Mouse (Mus musculus): Measurements from ENCODE around the gene Prickle2. TPM values are rescaled to one million over a fixed set of nuclear protein-coding genes. Genes with fewer than 3 reads are reported as not detected.

Prickle2 gene
- polyA plus RNA-seq, 1 experiment from 2014 or later, result 11.7 TPM

DNA sequence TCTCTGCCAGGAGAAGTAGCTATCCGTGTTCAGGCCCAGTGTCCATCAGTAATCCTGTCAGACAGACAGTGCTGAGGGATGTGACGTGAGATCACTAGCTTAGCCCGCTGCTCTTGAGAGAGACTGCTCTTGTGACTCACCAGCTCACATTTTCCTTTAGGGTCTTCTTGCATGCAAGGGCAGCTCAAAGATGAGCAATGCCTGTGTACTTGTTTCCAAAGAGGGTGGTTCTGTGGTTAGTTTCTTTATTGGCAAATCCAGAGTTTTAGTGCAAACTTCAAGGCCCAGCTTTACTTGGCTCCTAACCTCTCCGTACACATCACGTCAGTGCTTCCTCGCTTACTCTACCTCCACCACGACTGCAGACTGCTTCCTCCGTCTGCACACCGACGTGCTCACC, 324.9 kb downstream of the Prickle2 start:
- Histone ChIP-seq H3K4me2 (replicated peaks) (no peak overlapping the region), H3K4me3 (no peak overlapping the region), H3K36me3 (peaks cover 7% of the 10 kb centered on the region), H3K27me3 (replicated peaks) (no peaks in the 10 kb centered on the region), H3K4me1 (peaks cover 12% of the 10 kb centered on the region), H3K27ac (no peak overlapping the region), H3K9ac (no peak overlapping the region), H3K9me3 (0 out of 2 replicates have a peak, but pooled peaks cover 4% of the 10 kb centered on the region)
- WGBS, result 86% methylated on average over 10 of the region's 10 CpGs
- ATAC-seq (ENCODE audit: low FRiP score, low read depth), result no peak

GRCm38 (mm10) chr6:92374826-92375225, 331.1 kb downstream of the Prickle2 start:
- Histone ChIP-seq H3K4me1 (no peaks in the 10 kb centered on the region), H3K4me3 (no peak overlapping the region), H3K27ac (no peak overlapping the region), H3K4me2 (replicated peaks) (no peak overlapping the region), H3K9ac (no peak overlapping the region), H3K9me3 (0 out of 2 replicates have a peak, but pooled peaks cover 4% of the 10 kb centered on the region), H3K27me3 (replicated peaks) (no peaks in the 10 kb centered on the region), H3K36me3 (peaks cover 11% of the 10 kb centered on the region)
- 90% methylated on average over 6 of the region's 6 CpGs for WGBS
- no peak for ATAC-seq (ENCODE audit: low FRiP score, low read depth)

DNA sequence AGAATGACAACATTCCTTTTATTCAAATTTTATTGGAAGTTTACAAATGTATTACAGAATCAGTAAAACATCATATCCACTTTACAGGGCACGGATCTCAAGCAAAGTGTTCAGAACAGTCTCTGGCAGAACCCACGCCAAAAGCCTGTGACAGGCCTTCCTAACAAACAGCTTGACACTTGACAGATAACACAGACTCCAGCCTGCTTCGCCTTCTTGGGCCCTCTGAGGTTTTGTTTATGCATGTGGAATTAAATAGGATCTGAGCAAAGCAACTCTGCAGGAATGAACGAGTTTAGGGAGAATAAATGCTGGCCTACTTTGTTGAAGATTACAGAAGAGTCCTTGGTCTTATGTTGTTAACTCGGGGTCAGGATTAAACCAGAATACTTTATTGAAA, 335.1 kb downstream of the Prickle2 start:
- Histone ChIP-seq H3K27me3 (replicated peaks) (no peaks in the 10 kb centered on the region), H3K9ac (no peak overlapping the region), H3K4me3 (no peak overlapping the region), H3K36me3 (peaks cover 3% of the 10 kb centered on the region), H3K9me3 (0 out of 2 replicates have a peak, but pooled peaks cover 7% of the 10 kb centered on the region), H3K27ac (no peak overlapping the region), H3K4me1 (no peaks in the 10 kb centered on the region), H3K4me2 (replicated peaks) (no peak overlapping the region)
- WGBS, result 78% methylated on average over 5 of the region's 5 CpGs
- ATAC-seq (ENCODE audit: low FRiP score, low read depth), result no peak

DNA sequence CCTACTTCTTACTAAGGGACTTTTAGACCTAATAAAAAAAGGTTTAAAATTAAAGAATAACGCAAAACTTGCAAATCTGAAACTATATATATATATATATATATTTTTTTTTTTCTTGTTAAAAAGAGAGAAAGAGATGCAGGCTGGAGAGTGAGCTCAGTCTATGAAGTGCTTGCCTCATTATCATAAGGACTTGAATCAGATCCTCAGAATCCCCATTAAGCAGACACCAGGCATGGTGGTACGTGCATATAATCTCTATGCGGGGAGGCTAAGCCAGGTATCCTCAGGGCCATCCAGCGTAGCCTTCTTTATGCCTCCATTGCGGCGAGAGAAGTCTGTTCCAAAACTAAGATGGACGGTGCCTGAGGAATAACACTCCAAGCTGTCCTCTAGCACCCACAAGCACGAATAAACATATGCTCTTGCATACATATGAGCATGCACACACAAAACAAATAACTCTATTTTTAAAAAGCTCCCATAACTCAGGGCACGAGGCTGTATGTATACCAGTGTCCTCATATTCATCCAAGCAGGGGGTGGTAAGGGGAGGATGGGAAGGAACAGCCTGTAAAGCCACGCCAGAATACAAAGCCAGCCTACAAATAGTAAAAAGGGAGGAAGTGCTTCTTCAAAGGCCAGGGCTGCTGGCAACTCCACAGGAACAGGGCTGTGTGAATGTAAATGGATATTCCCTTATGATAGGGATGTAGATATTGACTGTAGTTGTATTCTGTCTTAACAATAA, 358.5 kb downstream of the Prickle2 start:
- Histone ChIP-seq H3K9ac (no peak overlapping the region), H3K27me3 (replicated peaks) (no peaks in the 10 kb centered on the region), H3K36me3 (no peaks in the 10 kb centered on the region), H3K4me3 (no peak overlapping the region), H3K9me3 (no peaks in the 10 kb centered on the region), H3K4me1 (no peaks in the 10 kb centered on the region), H3K27ac (no peak overlapping the region), H3K4me2 (replicated peaks) (no peak overlapping the region)
- ATAC-seq (ENCODE audit: low FRiP score, low read depth), result no peak
- 74% methylated on average over 10 of the region's 10 CpGs for WGBS

GRCm38 (mm10) chr6:92346729-92347128, 359.2 kb downstream of the Prickle2 start:
- Histone ChIP-seq H3K4me1 (no peaks in the 10 kb centered on the region), H3K36me3 (no peaks in the 10 kb centered on the region), H3K9me3 (no peaks in the 10 kb centered on the region), H3K27ac (no peak overlapping the region), H3K4me2 (replicated peaks) (no peak overlapping the region), H3K9ac (no peak overlapping the region), H3K27me3 (replicated peaks) (no peaks in the 10 kb centered on the region), H3K4me3 (no peak overlapping the region)
- 51% methylated on average over 7 of the region's 7 CpGs for WGBS
- no peak for ATAC-seq (ENCODE audit: low FRiP score, low read depth)

DNA sequence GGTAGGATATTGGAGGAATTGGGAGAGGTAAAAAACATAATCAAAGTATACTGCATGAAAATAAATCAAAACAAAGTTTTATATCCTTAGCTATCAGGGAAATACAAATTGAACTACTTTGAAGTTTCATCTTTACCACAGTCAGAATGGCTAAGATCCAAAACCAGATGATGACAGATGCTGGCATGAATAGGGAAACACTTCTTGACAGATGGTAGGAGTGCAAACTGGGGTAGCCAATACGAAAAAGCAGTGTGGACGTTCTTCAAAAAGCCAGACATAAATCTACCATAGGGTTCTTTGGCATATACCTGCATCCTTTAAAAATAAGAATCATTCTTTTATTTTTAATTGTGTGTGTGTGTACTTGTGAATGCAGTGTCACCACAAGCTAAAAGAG, 360.8 kb downstream of the Prickle2 start:
- Histone ChIP-seq H3K27me3 (replicated peaks) (no peaks in the 10 kb centered on the region), H3K4me1 (no peaks in the 10 kb centered on the region), H3K4me3 (no peak overlapping the region), H3K9me3 (no peaks in the 10 kb centered on the region), H3K4me2 (replicated peaks) (no peak overlapping the region), H3K36me3 (no peaks in the 10 kb centered on the region), H3K9ac (no peak overlapping the region), H3K27ac (no peak overlapping the region)
- WGBS, result 84% methylated on average over 2 of the region's 2 CpGs
- no peak for ATAC-seq (ENCODE audit: low FRiP score, low read depth)

GRCm38 (mm10) chr6:92344588-92344987, 361.4 kb downstream of the Prickle2 start:
- H3K27me3 ChIP-seq (replicated peaks), result no peaks in the 10 kb centered on the region
- H3K9me3 ChIP-seq, result no peaks in the 10 kb centered on the region
- H3K4me2 ChIP-seq (replicated peaks), result no peak overlapping the region
- no peak overlapping the region for H3K27ac ChIP-seq
- H3K36me3 ChIP-seq, result no peaks in the 10 kb centered on the region
- no peak for ATAC-seq (ENCODE audit: low FRiP score, low read depth)
- H3K9ac ChIP-seq, result no peak overlapping the region
- no peaks in the 10 kb centered on the region for H3K4me1 ChIP-seq
- H3K4me3 ChIP-seq, result no peak overlapping the region
- WGBS, result 89% methylated on average over 3 of the region's 3 CpGs

Other genes with a start within 250 kb of the Prickle2 start
- 0.22 TPM in 1 of 2 replicates, not detected in the other for gene A730049H05Rik, start 110.3 kb upstream of the Prickle2 start, polyA plus RNA-seq (2016; fragmentation: Nextera tagmentation; extraction: Ambion mirVana)
- not detected in 2 replicates for gene Gm15737, start 163.2 kb upstream of the Prickle2 start, polyA plus RNA-seq (2016; fragmentation: Nextera tagmentation; extraction: Ambion mirVana)
- 1.7 and 2.6 TPM in 2 replicates for gene Adamts9, start 237.3 kb upstream of the Prickle2 start, polyA plus RNA-seq (2016; fragmentation: Nextera tagmentation; extraction: Ambion mirVana)